Mouse (Mus musculus): ENCODE measurements around the gene BC067074. TPM values are rescaled to one million over a fixed set of nuclear protein-coding genes. Genes with fewer than 3 reads are reported as not detected.

The BC067074 gene
- total and polyA plus RNA-seq, 3 experiments: not detected

GRCm38 (mm10) chr13:113333374-113333773 is 40.4 kb downstream of the BC067074 start:
- no peak for DNase-seq (ENCODE audit: low read depth, low spot score)
- H3K9me3 ChIP-seq (replicated peaks; ENCODE audit: insufficient read depth, low read length): no peaks in the 10 kb centered on the region
- H3K36me3 ChIP-seq (ENCODE audit: control insufficient read depth in 1 of 2, insufficient read depth in 2 of 2, low read length in 2 of 2): no peaks in the 10 kb centered on the region
- no peaks in the 10 kb centered on the region for H3K27me3 ChIP-seq (ENCODE audit: control insufficient read depth in 1 of 2, insufficient read depth in 2 of 2, low read length in 2 of 2)
- H3K27ac ChIP-seq (ENCODE audit: control insufficient read depth, low read depth, low read length): no peak overlapping the region
- no peaks in the 10 kb centered on the region for H3K4me1 ChIP-seq (ENCODE audit: control insufficient read depth in 1 of 2, insufficient read depth in 2 of 2, low read length in 2 of 2)
- no peak for TF ChIP-seq USF1 (IDR thresholded peaks at IDR 0.05; ENCODE audit: low read depth, low read length)
- TF ChIP-seq MXI1 (IDR thresholded peaks at IDR 0.05; ENCODE audit: low read depth, low read length): no peak
- no peak for TF ChIP-seq POLR2AphosphoS2 (IDR thresholded peaks at IDR 0.05; ENCODE audit: low read length)
- no peak for TF ChIP-seq POLR2A (IDR thresholded peaks at IDR 0.05; ENCODE audit: control insufficient read depth in 1 of 2, insufficient read depth in 1 of 2, low read depth in 1 of 2, low read length in 2 of 2, poor library complexity in 1 of 2)
- TF ChIP-seq KAT2A (conservative IDR thresholded peaks at IDR 0.05; ENCODE audit: low read depth, low read length): no peak
- TF ChIP-seq ZC3H11A (IDR thresholded peaks at IDR 0.05; ENCODE audit: low read depth, low read length): no peak
- TF ChIP-seq TBP (IDR thresholded peaks at IDR 0.05; ENCODE audit: low read depth, low read length): no peak
- TF ChIP-seq TCF12 (IDR thresholded peaks at IDR 0.05; ENCODE audit: low read depth, low read length): no peak
- no peak for TF ChIP-seq CTCF (IDR thresholded peaks at IDR 0.05 in 2 of 3, conservative IDR thresholded peaks at IDR 0.05 in 1 of 3; ENCODE audit: control insufficient read depth in 1 of 3, insufficient read depth in 1 of 3, low read depth in 2 of 3, low read length in 3 of 3, poor library complexity in 1 of 3, severe bottlenecking in 1 of 3)
- TF ChIP-seq POLR2AphosphoS5 (IDR thresholded peaks at IDR 0.05; ENCODE audit: borderline replicate concordance, low read depth, low read length): no peak
- TF ChIP-seq E2F4 (IDR thresholded peaks at IDR 0.05; ENCODE audit: borderline replicate concordance, low read depth, low read length): no peak
- TF ChIP-seq RCOR1 (IDR thresholded peaks at IDR 0.05; ENCODE audit: low read depth, low read length): no peak
- TF ChIP-seq SIN3A (IDR thresholded peaks at IDR 0.05; ENCODE audit: low read length): no peak
- no peak overlapping the region for H3K9ac ChIP-seq (ENCODE audit: control insufficient read depth, low read depth, low read length, poor library complexity, severe bottlenecking)
- no peak overlapping the region for H3K4me3 ChIP-seq (ENCODE audit: control insufficient read depth in 1 of 2, insufficient read depth in 1 of 2, low read depth in 2 of 2, low read length in 2 of 2)
- no peaks in the 10 kb centered on the region for H3K79me2 ChIP-seq (ENCODE audit: control insufficient read depth, insufficient read depth, low read length, poor library complexity)

- H3K4me1 ChIP-seq (ENCODE audit: control insufficient read depth in 1 of 2, insufficient read depth in 2 of 2, low read length in 2 of 2): no peaks in the 10 kb centered on the region
- no peak overlapping the region for H3K27ac ChIP-seq (ENCODE audit: control insufficient read depth, low read depth, low read length)
- H3K4me3 ChIP-seq (ENCODE audit: control insufficient read depth in 1 of 2, insufficient read depth in 1 of 2, low read depth in 2 of 2, low read length in 2 of 2): no peak overlapping the region
- H3K79me2 ChIP-seq (ENCODE audit: control insufficient read depth, insufficient read depth, low read length, poor library complexity): no peaks in the 10 kb centered on the region
- no peak for DNase-seq (ENCODE audit: low read depth, low spot score)
- H3K27me3 ChIP-seq (ENCODE audit: control insufficient read depth in 1 of 2, insufficient read depth in 2 of 2, low read length in 2 of 2): no peaks in the 10 kb centered on the region
- H3K9me3 ChIP-seq (replicated peaks; ENCODE audit: insufficient read depth, low read length): no peaks in the 10 kb centered on the region
- no peak overlapping the region for H3K9ac ChIP-seq (ENCODE audit: control insufficient read depth, low read depth, low read length, poor library complexity, severe bottlenecking)
- TF ChIP-seq MYC (IDR thresholded peaks at IDR 0.05; ENCODE audit: low read depth, low read length) (no peak), SMC3 (IDR thresholded peaks at IDR 0.05; ENCODE audit: low read depth, low read length) (no peak), POLR2AphosphoS2 (IDR thresholded peaks at IDR 0.05; ENCODE audit: low read length) (no peak), GABPA (IDR thresholded peaks at IDR 0.05; ENCODE audit: low read depth, low read length) (no peak), RAD21 (IDR thresholded peaks at IDR 0.05; ENCODE audit: low read depth, low read length) (no peak), E2F4 (IDR thresholded peaks at IDR 0.05; ENCODE audit: borderline replicate concordance, low read depth, low read length) (no peak), EP300 (IDR thresholded peaks at IDR 0.05; ENCODE audit: low read depth in 1 of 2, low read length in 2 of 2) (no peak), TAL1 (IDR thresholded peaks at IDR 0.05; ENCODE audit: low read length) (no peak), MAFK (IDR thresholded peaks at IDR 0.05; ENCODE audit: borderline replicate concordance, low read depth, low read length) (no peak), USF2 (IDR thresholded peaks at IDR 0.05; ENCODE audit: borderline replicate concordance in 1 of 2, insufficient read depth in 1 of 2, low read depth in 1 of 2, low read length in 2 of 2) (no peak), UBTF (IDR thresholded peaks at IDR 0.05; ENCODE audit: borderline replicate concordance, insufficient read depth, low read depth, low read length) (no peak)
- H3K36me3 ChIP-seq (ENCODE audit: control insufficient read depth in 1 of 2, insufficient read depth in 2 of 2, low read length in 2 of 2): no peaks in the 10 kb centered on the region
Measured at GRCm38 (mm10) chr13:113333931-113334330, 41.0 kb downstream of the BC067074 start.
